Mouse (Mus musculus) C2C12 (cell line): ENCODE data around the gene Dclk3. TPM values are rescaled to one million over a fixed set of nuclear protein-coding genes. Genes with fewer than 3 reads are reported as not detected.

ENCODE experiments used
- H3K27me3 ChIP-seq: one replicate; pipeline ENCODE4 v1.6.1; 2011; ENCODE audit not compliant: control insufficient read depth, insufficient read depth, insufficient read length
- H3K36me3 ChIP-seq: one replicate; pipeline ENCODE4 v1.6.1; 2011; ENCODE audit not compliant: control insufficient read depth, insufficient read depth
- H3K4me3 ChIP-seq: one replicate; pipeline ENCODE4 v1.5.1; 2011; ENCODE audit warnings: mild to moderate bottlenecking, control low read depth; ENCODE audit not compliant: poor library complexity, insufficient read depth, severe bottlenecking
- H3K79me2 ChIP-seq: one replicate; pipeline ENCODE4 v1.6.1; 2011; ENCODE audit not compliant: control insufficient read depth, insufficient read depth
- H3K79me3 ChIP-seq: one replicate; pipeline ENCODE4 v1.6.1; 2011; ENCODE audit warnings: low read depth, control low read depth
- H3ac ChIP-seq: one replicate; pipeline ENCODE3; 2011; ENCODE audit warnings: low read depth; ENCODE audit not compliant: control insufficient read depth, insufficient read length
- CEBPB ChIP-seq: IDR thresholded peaks from one replicate; pipeline ENCODE4 v1.6.1; 2011; ENCODE audit warnings: low read depth, mild to moderate bottlenecking, control low read depth, moderate library complexity
- CTCF ChIP-seq: IDR thresholded peaks from one replicate; pipeline ENCODE4 v1.5.1; 2011; ENCODE audit not compliant: control insufficient read depth, insufficient read depth, insufficient read length
- FOSL1 ChIP-seq: IDR thresholded peaks from one replicate; pipeline ENCODE4 v1.8.0; 2011; ENCODE audit warnings: mild to moderate bottlenecking, low read length; ENCODE audit not compliant: poor library complexity, insufficient read depth, severe bottlenecking
- MAX ChIP-seq: IDR thresholded peaks from one replicate; pipeline ENCODE4 v1.6.1; 2011; ENCODE audit warnings: mild to moderate bottlenecking, control low read depth
- MYOD1 ChIP-seq: IDR thresholded peaks from one replicate; pipeline ENCODE4 v1.6.1; 2011; ENCODE audit warnings: low read depth; ENCODE audit not compliant: control insufficient read depth, insufficient read length
- MYOG ChIP-seq: IDR thresholded peaks from one replicate; pipeline ENCODE4 v1.6.1; 2011; ENCODE audit not compliant: control insufficient read depth, insufficient read length; ENCODE audit errors: extremely low read depth
- USF1 ChIP-seq: IDR thresholded peaks from one replicate; pipeline ENCODE4 v1.6.1; 2011; ENCODE audit warnings: low read depth, mild to moderate bottlenecking, control low read depth, moderate library complexity
- polyA plus RNA-seq: library from polyadenylated mRNA; unstranded; fragments of >200 nt; fragmentation: generic; extraction: Trizol; gene quantifications from one replicate; pipeline ENCODE4 v1.2.1, GENCODE M21; 2012; ENCODE audit warnings: missing spikeins

Gene Dclk3
- polyA plus RNA-seq, 1 experiment = not detected

- peaks cover 18% of the 10 kb centered on the region for H3K27me3 ChIP-seq
- no peaks in the 10 kb centered on the region for H3K36me3 ChIP-seq
- H3ac ChIP-seq = no peak overlapping the region
- H3K4me3 ChIP-seq = no peak overlapping the region
- H3K79me2 ChIP-seq = no peaks in the 10 kb centered on the region
- no peaks in the 10 kb centered on the region for H3K79me3 ChIP-seq
- TF ChIP-seq MAX = no peak
- TF ChIP-seq USF1 = no peak
- no peak for TF ChIP-seq MYOD1
- no peak for TF ChIP-seq CEBPB
- no peak for TF ChIP-seq MYOG
- TF ChIP-seq FOSL1 = no peak
- TF ChIP-seq CTCF = no peak
Measured at GRCm38 (mm10) chr9:111446204-111446603, 7.3 kb downstream of the Dclk3 start.

DNA sequence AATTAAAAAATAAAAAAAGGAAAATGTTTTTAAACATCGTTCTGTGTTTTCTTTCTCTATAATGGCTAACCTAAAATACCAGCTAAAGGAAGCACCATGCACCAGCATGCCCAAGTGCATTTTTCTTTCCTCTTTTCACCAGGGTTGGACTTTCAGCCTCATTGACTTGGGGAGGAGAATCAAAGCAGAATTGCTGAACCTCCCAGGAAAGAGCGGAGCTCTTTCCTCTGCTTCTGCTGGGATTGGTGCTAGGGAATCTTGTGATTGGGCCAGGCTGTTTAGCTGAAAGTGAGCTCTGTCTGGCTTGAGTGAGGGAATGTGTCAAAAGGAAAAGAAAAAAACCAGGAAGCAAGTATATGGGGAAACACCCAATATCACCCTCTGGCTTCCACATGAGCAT, 10.1 kb downstream of the Dclk3 start:
- Histone ChIP-seq H3K36me3 (no peaks in the 10 kb centered on the region), H3K27me3 (peaks cover 14% of the 10 kb centered on the region), H3ac (no peak overlapping the region), H3K79me2 (no peaks in the 10 kb centered on the region), H3K79me3 (no peaks in the 10 kb centered on the region), H3K4me3 (no peak overlapping the region)
- TF ChIP-seq CTCF (no peak), CEBPB (no peak), FOSL1 (no peak), MYOD1 (no peak), MAX (no peak), USF1 (no peak), MYOG (no peak)

DNA sequence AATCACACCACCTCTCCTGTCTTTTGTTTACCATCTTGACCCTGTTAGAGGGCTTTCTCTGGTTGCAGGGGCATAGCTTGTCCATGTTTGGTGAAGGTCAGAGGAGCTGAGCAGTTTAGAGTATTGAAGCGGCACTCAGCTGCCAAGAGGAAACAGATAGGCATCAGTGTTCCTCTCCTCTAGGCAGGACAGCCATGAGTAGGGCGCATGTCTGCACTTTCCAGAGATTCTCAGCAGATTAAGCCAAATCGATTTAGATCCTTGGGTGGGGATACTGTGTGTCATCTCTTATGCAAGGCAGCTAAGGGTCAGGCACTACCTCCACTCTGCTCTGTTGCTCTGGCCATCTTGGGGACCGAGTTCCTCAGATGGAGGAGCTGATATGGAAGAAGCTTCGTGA, 11.0 kb downstream of the Dclk3 start:
- no peak for TF ChIP-seq MAX
- no peak for TF ChIP-seq MYOG
- TF ChIP-seq MYOD1 = no peak
- no peak for TF ChIP-seq USF1
- no peak for TF ChIP-seq FOSL1
- no peak for TF ChIP-seq CTCF
- Histone ChIP-seq H3K4me3 (no peak overlapping the region), H3ac (no peak overlapping the region), H3K36me3 (no peaks in the 10 kb centered on the region), H3K27me3 (peaks cover 14% of the 10 kb centered on the region), H3K79me3 (no peaks in the 10 kb centered on the region), H3K79me2 (no peaks in the 10 kb centered on the region)

- Histone ChIP-seq H3K36me3 (no peaks in the 10 kb centered on the region), H3K27me3 (peaks cover 11% of the 10 kb centered on the region), H3K79me3 (no peaks in the 10 kb centered on the region), H3K79me2 (no peaks in the 10 kb centered on the region), H3ac (no peak overlapping the region), H3K4me3 (no peak overlapping the region)
- TF ChIP-seq CTCF (no peak), FOSL1 (no peak), MYOG (no peak), MAX (no peak), MYOD1 (no peak), USF1 (no peak), CEBPB (no peak)
Measured at GRCm38 (mm10) chr9:111450853-111451404, 12.0 kb downstream of the Dclk3 start.

DNA sequence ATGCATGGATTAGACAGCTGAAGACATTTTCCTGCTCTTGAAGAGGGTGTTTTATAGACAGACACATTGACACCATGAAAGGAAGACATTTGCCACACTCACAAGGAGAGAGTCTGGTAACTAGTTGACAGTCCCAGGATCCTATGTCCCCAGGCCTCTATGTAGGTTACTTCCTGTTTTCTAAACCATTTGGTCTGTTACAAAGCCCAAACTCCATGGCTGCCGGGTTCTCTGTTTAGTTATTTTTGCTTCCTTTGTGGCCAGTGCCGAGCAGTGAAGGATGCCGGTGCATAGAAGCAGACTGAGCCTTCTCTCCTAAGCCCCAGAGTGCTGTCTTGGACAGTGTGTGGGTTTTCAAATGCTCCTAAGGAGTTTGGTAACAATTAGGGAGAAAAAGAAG, 15.0 kb downstream of the Dclk3 start:
- Histone ChIP-seq H3K4me3 (no peak overlapping the region), H3K27me3 (peaks cover 4% of the 10 kb centered on the region), H3K79me3 (no peaks in the 10 kb centered on the region), H3ac (no peak overlapping the region), H3K36me3 (no peaks in the 10 kb centered on the region), H3K79me2 (no peaks in the 10 kb centered on the region)
- no peak for TF ChIP-seq USF1
- TF ChIP-seq MAX = no peak
- TF ChIP-seq CEBPB = no peak
- TF ChIP-seq MYOG = no peak
- no peak for TF ChIP-seq FOSL1
- no peak for TF ChIP-seq MYOD1
- TF ChIP-seq CTCF = no peak

DNA sequence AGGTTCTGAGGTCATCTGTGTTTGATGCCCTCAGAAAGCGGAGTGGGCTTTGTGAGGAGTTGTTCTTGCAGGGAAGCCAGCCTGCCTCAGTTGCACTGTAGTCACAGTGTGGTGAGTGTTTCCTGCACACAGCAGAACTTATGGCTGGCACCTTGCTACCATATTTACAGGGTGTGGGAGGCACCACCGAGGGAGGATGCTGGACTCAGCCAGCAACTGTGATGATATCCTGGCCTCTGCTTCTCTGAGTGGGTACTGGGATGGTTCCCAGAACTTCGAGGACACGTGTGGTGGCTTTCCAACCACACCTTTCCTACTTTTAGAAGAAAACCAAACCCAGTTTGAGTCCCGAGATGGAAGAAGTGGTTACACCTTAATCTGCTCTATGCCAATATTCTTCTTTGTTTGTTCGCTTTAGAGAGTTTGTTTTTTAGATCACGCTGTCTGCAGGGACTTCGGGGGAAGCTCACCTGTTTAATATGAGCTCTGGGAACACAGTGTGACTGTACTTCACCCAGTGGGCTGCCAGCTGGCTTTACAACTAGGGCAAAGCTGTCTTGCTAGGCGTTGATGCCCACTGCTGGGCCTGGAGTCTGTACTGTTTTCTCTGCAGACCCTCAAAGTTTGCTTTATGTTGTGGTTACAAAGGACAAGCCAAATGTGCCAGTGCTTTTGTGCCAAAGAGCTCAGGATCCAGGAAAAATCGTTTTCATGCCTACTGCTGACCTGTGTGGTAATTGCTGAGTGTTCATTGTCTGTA, 18.5 kb downstream of the Dclk3 start:
- TF ChIP-seq CTCF (no peak), MAX (no peak), USF1 (no peak)
- no peaks in the 10 kb centered on the region for H3K27me3 ChIP-seq
- H3K36me3 ChIP-seq = no peaks in the 10 kb centered on the region
- H3K79me2 ChIP-seq = no peaks in the 10 kb centered on the region
- H3K79me3 ChIP-seq = no peaks in the 10 kb centered on the region
- no peak overlapping the region for H3K4me3 ChIP-seq
- no peak overlapping the region for H3ac ChIP-seq
